Mouse (Mus musculus): ENCODE measurements at regions not wholly inside any gene's neighbourhood (a gene's known extent, or its start where the extent isn't known, plus 50 kb on each side); places are given as distances from the start of the nearest gene placed in this dataset.
A peak's percentile ranks its signal among the peaks of the same experiment; 100 is the strongest.

- DNase-seq (ENCODE audit: low read depth, low spot score) = peak; percentile 70
Measured at GRCm38 (mm10) chr4:105390378-105390777, 233.2 kb downstream of the Plpp3 start.

DNA sequence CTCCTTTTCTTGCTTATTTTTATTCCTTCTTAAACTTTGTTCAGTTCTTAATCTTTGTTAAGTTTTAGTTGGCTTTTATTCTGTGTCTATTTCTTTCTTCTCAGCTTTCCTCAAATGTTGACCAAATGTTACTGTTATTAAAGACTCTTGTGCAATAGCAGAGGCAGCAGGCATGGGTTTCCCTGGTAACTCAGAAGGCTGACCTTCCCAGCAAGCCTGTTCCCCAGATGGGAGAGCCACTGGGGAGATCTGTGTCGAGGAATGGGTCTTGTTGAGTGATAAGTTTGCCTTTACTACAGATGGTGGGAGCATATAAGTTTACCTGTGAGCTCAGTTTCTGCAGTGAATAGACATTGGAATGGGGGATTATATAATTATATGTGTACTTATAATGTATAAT is 237.2 kb downstream of the Plpp3 start:
- DNase-seq (ENCODE audit: low read depth, low spot score) = no peak

GRCm38 (mm10) chr4:105397451-105397850 is 240.3 kb downstream of the Plpp3 start:
- DNase-seq (ENCODE audit: low read depth, low spot score) = no peak

DNA sequence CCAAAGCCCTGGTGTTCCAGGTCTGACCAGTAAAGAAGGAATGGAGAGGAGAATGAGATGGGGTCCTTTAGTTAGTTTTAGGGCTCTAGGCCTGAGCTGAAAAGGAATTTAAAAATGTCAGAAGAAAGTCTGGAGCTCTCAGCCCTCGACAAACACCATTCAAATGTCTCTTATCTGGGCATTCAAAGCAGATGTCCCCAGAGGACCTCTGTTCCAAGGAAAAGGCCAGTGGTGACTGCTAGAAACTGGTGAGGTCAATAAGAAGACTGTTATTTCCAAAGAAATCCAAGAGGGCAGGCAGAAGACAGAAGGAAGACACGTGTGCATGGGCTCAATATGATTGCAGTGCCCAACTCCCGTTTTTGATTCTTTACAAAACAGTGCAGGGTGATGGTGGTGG is 244.9 kb downstream of the Plpp3 start:
- DNase-seq (ENCODE audit: low read depth, low spot score) = no peak

GRCm38 (mm10) chr4:105403169-105403568 is 246.0 kb downstream of the Plpp3 start:
- DNase-seq (ENCODE audit: low read depth, low spot score) = peak; percentile 75

- DNase-seq (ENCODE audit: low read depth, low spot score) = no peak
Measured at GRCm38 (mm10) chr4:105403686-105404085, 246.5 kb downstream of the Plpp3 start.

DNA sequence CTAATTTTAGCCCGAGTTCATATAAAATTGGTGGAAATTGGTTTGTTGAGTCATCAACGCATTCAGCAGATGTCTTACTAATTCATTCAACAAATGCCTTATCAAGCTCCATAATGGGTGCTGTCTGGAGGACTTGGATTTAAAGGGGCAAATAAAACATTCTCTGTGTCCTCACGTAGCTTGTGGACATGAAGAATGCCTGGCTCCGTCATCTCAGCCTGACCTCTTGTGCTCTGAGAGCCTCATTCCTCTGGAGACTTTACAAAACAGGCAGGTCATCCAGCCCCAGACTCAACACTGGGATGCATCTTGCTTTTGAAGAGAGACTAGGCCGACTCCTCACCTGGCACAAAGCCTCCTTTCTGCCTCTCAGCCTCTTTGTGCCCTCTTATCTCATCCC is 248.6 kb downstream of the Plpp3 start:
- no peak for DNase-seq (ENCODE audit: low read depth, low spot score)

GRCm38 (mm10) chr4:105406786-105407464 is 249.8 kb downstream of the Plpp3 start:
- DNase-seq (ENCODE audit: low read depth, low spot score) = no peak

DNA sequence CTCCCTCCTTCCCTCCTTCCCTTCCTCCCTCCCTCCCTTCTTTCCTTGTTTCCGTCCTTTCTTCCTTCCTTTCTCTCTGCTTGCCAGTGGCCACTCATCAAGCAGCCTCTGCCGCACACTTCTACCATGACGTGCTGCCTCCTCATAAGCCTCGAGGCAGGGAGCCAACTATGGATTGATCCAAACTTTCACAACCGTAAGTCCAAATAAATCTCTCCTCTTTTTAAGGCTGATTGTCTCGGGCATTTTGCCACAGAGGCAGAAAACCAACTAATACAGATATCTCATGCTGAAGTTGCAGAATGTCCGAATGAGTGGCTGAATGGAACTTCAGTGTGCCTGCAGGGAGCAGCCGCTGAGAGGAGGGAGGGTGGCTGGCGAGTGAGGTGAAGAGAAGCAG is 251.7 kb downstream of the Plpp3 start:
- no peak for DNase-seq (ENCODE audit: low read depth, low spot score)

GRCm38 (mm10) chr4:105417166-105417565 is 260.0 kb downstream of the Plpp3 start:
- DNase-seq (ENCODE audit: low read depth, low spot score) = no peak

- DNase-seq (ENCODE audit: low read depth, low spot score) = peak; percentile 30
Measured at GRCm38 (mm10) chr4:105422466-105422865, 265.3 kb downstream of the Plpp3 start.

- peak; percentile 13 for DNase-seq (ENCODE audit: low read depth, low spot score)
Measured at GRCm38 (mm10) chr4:105423727-105424201, 266.6 kb downstream of the Plpp3 start.

- no peak for DNase-seq (ENCODE audit: low read depth, low spot score)
Measured at GRCm38 (mm10) chr4:105425086-105425485, 267.9 kb downstream of the Plpp3 start.

DNA sequence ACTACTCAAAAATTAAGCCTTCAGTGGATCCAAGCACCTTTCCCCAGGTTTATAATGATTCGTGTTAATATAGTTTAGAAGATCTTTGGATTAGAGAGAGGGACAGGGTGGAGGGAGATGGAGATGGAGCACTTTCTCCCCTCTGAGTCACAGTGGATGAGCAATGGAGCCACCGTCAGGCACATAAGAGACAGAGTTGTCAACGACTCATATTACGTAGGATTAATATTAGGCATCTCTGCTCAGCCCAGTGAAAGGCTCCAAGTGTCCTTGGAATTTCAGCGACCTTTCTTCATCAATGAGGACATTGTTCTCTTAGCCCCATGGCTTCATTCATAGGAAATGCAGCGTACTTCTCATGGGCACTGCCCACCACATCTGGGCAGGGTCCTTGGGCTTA is 270.4 kb downstream of the Plpp3 start:
- peak; percentile 67 for DNase-seq (ENCODE audit: low read depth, low spot score)

GRCm38 (mm10) chr4:105429381-105430100 is 272.4 kb downstream of the Plpp3 start:
- no peak for DNase-seq (ENCODE audit: low read depth, low spot score)

- peak; percentile 42 for DNase-seq (ENCODE audit: low read depth, low spot score)
Measured at GRCm38 (mm10) chr4:105432461-105432860, 275.3 kb downstream of the Plpp3 start.

- DNase-seq (ENCODE audit: low read depth, low spot score) = no peak
Measured at GRCm38 (mm10) chr4:105437141-105437540, 280.0 kb downstream of the Plpp3 start.

GRCm38 (mm10) chr4:105449046-105449860 is 292.1 kb downstream of the Plpp3 start:
- peak; percentile 21 for DNase-seq (ENCODE audit: low read depth, low spot score)

DNA sequence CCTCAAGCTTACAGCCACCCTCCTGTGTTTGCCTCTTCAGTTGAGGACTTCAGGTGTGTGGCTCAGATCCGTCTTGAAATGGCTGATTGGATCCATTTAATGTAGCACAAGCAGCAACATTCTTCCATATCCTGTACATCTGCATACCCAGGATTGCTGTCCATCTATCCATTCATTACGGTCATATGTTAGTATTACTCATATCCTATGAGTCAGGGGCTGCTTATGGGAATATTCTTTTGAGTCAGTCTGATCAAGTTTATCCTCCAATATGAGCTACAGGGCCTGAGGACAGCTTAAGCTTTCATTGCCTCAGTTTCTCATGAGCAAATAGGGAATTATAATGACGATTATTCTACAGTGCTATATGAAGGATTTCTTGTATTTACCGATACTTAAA is 293.7 kb downstream of the Plpp3 start:
- peak; percentile 81 for DNase-seq (ENCODE audit: low read depth, low spot score)

DNA sequence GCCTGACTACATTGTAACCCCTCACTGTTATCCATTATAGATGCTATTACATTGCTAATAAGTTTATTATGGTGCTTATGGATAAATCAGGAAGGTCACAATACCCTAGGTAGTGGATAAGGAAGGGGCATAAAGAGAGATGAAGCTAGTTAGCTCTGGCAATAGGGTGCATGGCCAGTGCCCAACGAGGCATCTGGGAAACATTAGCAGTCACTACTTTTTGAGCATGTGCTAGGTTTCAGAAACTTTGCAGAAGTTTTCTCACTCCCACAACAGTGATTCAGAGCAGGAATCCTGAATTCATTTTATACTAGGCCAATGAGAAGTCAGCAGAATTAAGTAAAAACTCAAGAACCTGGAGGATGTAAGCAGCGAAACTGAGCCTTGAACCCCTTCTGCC is 294.7 kb downstream of the Plpp3 start:
- DNase-seq (ENCODE audit: low read depth, low spot score) = peak; percentile 50

GRCm38 (mm10) chr4:105456955-105457621 is 299.9 kb downstream of the Plpp3 start:
- peak; percentile 74 for DNase-seq (ENCODE audit: low read depth, low spot score)
